Mouse (Mus musculus) megakaryocyte, embryonic 14.5 days (primary cell): ENCODE results near the gene Rnps1.

Experiments
- FLI1 ChIP-seq: IDR thresholded peaks from 2 replicates; pipeline ENCODE4 v1.6.1; 2012; ENCODE audit warnings: low read length, inconsistent platforms, mixed read lengths
- GATA1 ChIP-seq: IDR thresholded peaks from 3 replicates; pipeline ENCODE4 v1.6.1; 2012; ENCODE audit warnings: mixed read lengths, low read length, inconsistent platforms, borderline replicate concordance

GRCm38 (mm10) chr17:24393527-24393926 lies 20.8 kb upstream of the Rnps1 start:
- TF ChIP-seq GATA1: no peak
- no peak for TF ChIP-seq FLI1
